Mouse (Mus musculus) liver, embryonic 15.5 days (tissue): ENCODE data around the gene Hexa. TPM values are rescaled to one million over a fixed set of nuclear protein-coding genes. Genes with fewer than 3 reads are reported as not detected.
A peak's percentile ranks its signal among the peaks of the same experiment; 100 is the strongest.

Experiments
- ATAC-seq: fragments of 200-750 bp; cut with Nextera tagmentation; 2 replicates; pipeline ENCODE4 v1.8.0; 2017; ENCODE audit warnings: moderate number of reproducible peaks, mild to moderate bottlenecking, moderate library complexity; ENCODE audit not compliant: insufficient read depth
- H3K27ac ChIP-seq: fragments of 300-500 bp; sonication (generic); replicated peaks from 2 replicates; pipeline ENCODE4 v1.5.1; 2015; ENCODE audit warnings: mild to moderate bottlenecking, inconsistent platforms
- H3K27me3 ChIP-seq: fragments of 300-500 bp; sonication (generic); 2 replicates; pipeline ENCODE4 v1.6.1; 2015; ENCODE audit warnings: mild to moderate bottlenecking, inconsistent platforms
- H3K36me3 ChIP-seq: fragments of 300-500 bp; sonication (generic); replicated peaks from 2 replicates; pipeline ENCODE4 v1.6.1; 2015; ENCODE audit warnings: moderate library complexity, mild to moderate bottlenecking, inconsistent platforms
- H3K4me1 ChIP-seq: fragments of 300-500 bp; sonication (generic); replicated peaks from 2 replicates; pipeline ENCODE4 v1.6.1; 2015; ENCODE audit warnings: inconsistent platforms
- H3K4me2 ChIP-seq: fragments of 300-500 bp; sonication (generic); 2 replicates; pipeline ENCODE4 v1.6.1; 2015; ENCODE audit warnings: moderate library complexity, mild to moderate bottlenecking, inconsistent platforms
- H3K4me3 ChIP-seq: fragments of 300-500 bp; sonication (generic); replicated peaks from 2 replicates; pipeline ENCODE4 v1.5.1; 2015; ENCODE audit warnings: mild to moderate bottlenecking, inconsistent platforms
- H3K9ac ChIP-seq: fragments of 300-500 bp; sonication (generic); 2 replicates; pipeline ENCODE4 v1.6.1; 2015; ENCODE audit warnings: moderate library complexity, mild to moderate bottlenecking, inconsistent platforms
- H3K9me3 ChIP-seq: fragments of 300-500 bp; sonication (generic); replicated peaks from 2 replicates; pipeline ENCODE4 v1.6.1; 2016; ENCODE audit warnings: inconsistent platforms
- WGBS: fragments of 180-500 bp; shearing (Covaris S2); methylation state at CpG from one replicate; pipeline ENCODE4 v1.1.7; 2015; ENCODE audit warnings: mixed read lengths; ENCODE audit not compliant: insufficient replicate concordance; 5-methylcytosine and 5-hydroxymethylcytosine counted together
- polyA plus RNA-seq: library from polyadenylated mRNA; unstranded; fragments of >200 nt; fragmentation: Nextera tagmentation; extraction: Ambion mirVana; gene quantifications from 2 replicates; pipeline ENCODE4 v1.2.1, GENCODE M21; 2015

The Hexa gene
- polyA plus RNA-seq = 34.9 and 36.6 TPM in 2 replicates

- Histone ChIP-seq H3K9ac (peak within 1 kb of the TSS; percentile 58), H3K4me3 (peak within 1 kb of the TSS; percentile 65), H3K9me3 (no peaks in the 10 kb centered on the region), H3K36me3 (no peaks in the 10 kb centered on the region), H3K27me3 (peaks cover 12% of the 10 kb centered on the region; the same call in 1 of the 2 replicates), H3K4me1 (peaks cover 21% of the 10 kb centered on the region), H3K27ac (peak within 1 kb of the TSS; percentile 43), H3K4me2 (peak within 1 kb of the TSS; percentile 92)
- under 1% methylated on average over 55 of the region's 55 CpGs for WGBS
- peak; percentile 58 for ATAC-seq
Observed at GRCm38 (mm10) chr9:59539441-59540137, at the start of gene Hexa, which contains the start of gene Tmem202. Hexa (plus strand) TSS chr9:59539540. Tmem202 (minus strand) TSS chr9:59539847.

- WGBS = 54% methylated on average over 1 of the region's 1 CpGs
- no peak for ATAC-seq
- no peaks in the 10 kb centered on the region for H3K36me3 ChIP-seq
Observed at GRCm38 (mm10) chr9:59508146-59508545, 31.2 kb upstream of the Hexa start.

GRCm38 (mm10) chr9:59512381-59512780 lies 27.0 kb upstream of the Hexa start:
- WGBS = 49% methylated on average over 4 of the region's 4 CpGs
- Histone ChIP-seq H3K36me3 (no peaks in the 10 kb centered on the region), H3K9ac (no peak overlapping the region), H3K9me3 (no peaks in the 10 kb centered on the region), H3K4me3 (no peak overlapping the region), H3K27me3 (peaks cover 6% of the 10 kb centered on the region; the same call in 1 of the 2 replicates), H3K4me2 (no peak overlapping the region), H3K27ac (no peak overlapping the region), H3K4me1 (no peaks in the 10 kb centered on the region)
- ATAC-seq = no peak

More at GRCm38 (mm10) chr9:59508146-59508545, 31.2 kb upstream of the Hexa start:
- Histone ChIP-seq H3K9me3 (no peaks in the 10 kb centered on the region), H3K4me2 (no peak overlapping the region), H3K4me1 (no peaks in the 10 kb centered on the region), H3K27ac (no peak overlapping the region), H3K9ac (no peak overlapping the region), H3K27me3 (no peaks in the 10 kb centered on the region; the same call in 1 of the 2 replicates), H3K4me3 (no peak overlapping the region)

GRCm38 (mm10) chr9:59515069-59515468 lies 24.3 kb upstream of the Hexa start:
- Histone ChIP-seq H3K4me1 (no peaks in the 10 kb centered on the region), H3K27me3 (peaks cover 8% of the 10 kb centered on the region; the same call in 1 of the 2 replicates), H3K9me3 (no peaks in the 10 kb centered on the region), H3K9ac (no peak overlapping the region), H3K36me3 (no peaks in the 10 kb centered on the region), H3K4me2 (no peak overlapping the region), H3K27ac (no peak overlapping the region), H3K4me3 (no peak overlapping the region)
- ATAC-seq = no peak
- WGBS = 22% methylated on average over 3 of the region's 3 CpGs

GRCm38 (mm10) chr9:59517127-59517526 lies 22.2 kb upstream of the Hexa start:
- no peak overlapping the region for H3K27ac ChIP-seq
- 0 out of 2 replicates have a peak, but pooled peaks cover 8% of the 10 kb centered on the region for H3K27me3 ChIP-seq
- no peak for ATAC-seq
- no peaks in the 10 kb centered on the region for H3K4me1 ChIP-seq
- no peak overlapping the region for H3K9ac ChIP-seq
- WGBS = 49% methylated on average over 7 of the region's 7 CpGs
- H3K4me3 ChIP-seq = no peak overlapping the region
- no peaks in the 10 kb centered on the region for H3K36me3 ChIP-seq
- no peak overlapping the region for H3K4me2 ChIP-seq
- H3K9me3 ChIP-seq = no peaks in the 10 kb centered on the region

- Histone ChIP-seq H3K9me3 (no peaks in the 10 kb centered on the region), H3K9ac (no peak overlapping the region), H3K27ac (no peak overlapping the region), H3K27me3 (0 out of 2 replicates have a peak, but pooled peaks cover 8% of the 10 kb centered on the region), H3K4me2 (no peak overlapping the region), H3K4me1 (0 out of 2 replicates have a peak, but pooled peaks cover 5% of the 10 kb centered on the region), H3K4me3 (no peak overlapping the region), H3K36me3 (no peaks in the 10 kb centered on the region)
- no peak for ATAC-seq
- 57% methylated on average over 5 of the region's 5 CpGs for WGBS
Observed at GRCm38 (mm10) chr9:59518976-59519375, 20.4 kb upstream of the Hexa start.

- H3K27me3 ChIP-seq = 0 out of 2 replicates have a peak, but pooled peaks cover 8% of the 10 kb centered on the region
- no peak for ATAC-seq
- H3K36me3 ChIP-seq = no peaks in the 10 kb centered on the region
- 0 out of 2 replicates have a peak, but pooled peaks cover 5% of the 10 kb centered on the region for H3K4me1 ChIP-seq
- no peak overlapping the region for H3K27ac ChIP-seq
- no peak overlapping the region for H3K9ac ChIP-seq
- H3K4me2 ChIP-seq = no peak overlapping the region
- WGBS = 53% methylated on average over 2 of the region's 2 CpGs
- H3K9me3 ChIP-seq = no peaks in the 10 kb centered on the region
- H3K4me3 ChIP-seq = no peak overlapping the region
Observed at GRCm38 (mm10) chr9:59519396-59519795, 19.9 kb upstream of the Hexa start.

GRCm38 (mm10) chr9:59522906-59523305 lies 16.4 kb upstream of the Hexa start:
- Histone ChIP-seq H3K9ac (no peak overlapping the region), H3K27me3 (no peaks in the 10 kb centered on the region), H3K4me1 (0 out of 2 replicates have a peak, but pooled peaks cover 5% of the 10 kb centered on the region), H3K4me3 (no peak overlapping the region), H3K4me2 (no peak overlapping the region), H3K27ac (no peak overlapping the region), H3K9me3 (no peaks in the 10 kb centered on the region), H3K36me3 (no peaks in the 10 kb centered on the region)
- 17% methylated on average over 4 of the region's 4 CpGs for WGBS
- no peak for ATAC-seq

GRCm38 (mm10) chr9:59526727-59527126 lies 12.6 kb upstream of the Hexa start:
- Histone ChIP-seq H3K9ac (no peak overlapping the region), H3K9me3 (no peaks in the 10 kb centered on the region), H3K4me3 (no peak overlapping the region), H3K4me2 (no peak overlapping the region), H3K27ac (no peak overlapping the region), H3K27me3 (no peaks in the 10 kb centered on the region), H3K36me3 (no peaks in the 10 kb centered on the region), H3K4me1 (0 out of 2 replicates have a peak, but pooled peaks cover 5% of the 10 kb centered on the region)
- ATAC-seq = no peak
- WGBS = 20% methylated on average over 6 of the region's 6 CpGs

GRCm38 (mm10) chr9:59527580-59527979 lies 11.8 kb upstream of the Hexa start:
- H3K9ac ChIP-seq = no peak overlapping the region
- H3K36me3 ChIP-seq = no peaks in the 10 kb centered on the region
- no peaks in the 10 kb centered on the region for H3K9me3 ChIP-seq
- H3K4me3 ChIP-seq = no peak overlapping the region
- ATAC-seq = no peak
- H3K27ac ChIP-seq = no peak overlapping the region
- 0 out of 2 replicates have a peak, but pooled peaks cover 5% of the 10 kb centered on the region for H3K4me1 ChIP-seq
- whole genome bisulfite sequencing = 71% methylated on average over 3 of the region's 3 CpGs
- H3K27me3 ChIP-seq = no peaks in the 10 kb centered on the region
- H3K4me2 ChIP-seq = no peak overlapping the region

- H3K27ac ChIP-seq = no peak overlapping the region
- H3K4me1 ChIP-seq = no peaks in the 10 kb centered on the region
- H3K27me3 ChIP-seq = no peaks in the 10 kb centered on the region
- WGBS = 56% methylated on average over 2 of the region's 2 CpGs
- H3K9ac ChIP-seq = no peak overlapping the region
- no peaks in the 10 kb centered on the region for H3K36me3 ChIP-seq
- H3K9me3 ChIP-seq = no peaks in the 10 kb centered on the region
- no peak overlapping the region for H3K4me2 ChIP-seq
- no peak overlapping the region for H3K4me3 ChIP-seq
- ATAC-seq = no peak
Observed at GRCm38 (mm10) chr9:59528274-59528673, 11.1 kb upstream of the Hexa start.
